Mouse (Mus musculus) G1E (cell line): Measurements from ENCODE around the gene Htr3b. TPM values are rescaled to one million over a fixed set of nuclear protein-coding genes. Genes with fewer than 3 reads are reported as not detected.

ENCODE experiments used
- ATAC-seq: 2 replicates; pipeline ENCODE4 v1.8.0; 2016; ENCODE audit warnings: mild to moderate bottlenecking; ENCODE audit not compliant: insufficient number of reproducible peaks, poor library complexity, low FRiP score, severe bottlenecking; ENCODE audit errors: extremely low read depth
- DNase-seq: peaks from one replicate; pipeline ENCODE4 v3.0.0; 2012; ENCODE audit warnings: low spot score
- H3K27me3 ChIP-seq: 2 replicates; pipeline ENCODE4 v1.6.1; 2012; ENCODE audit warnings: mild to moderate bottlenecking, low read length, inconsistent platforms; ENCODE audit not compliant: insufficient read depth
- H3K36me3 ChIP-seq: replicated peaks from 2 replicates; pipeline ENCODE3; 2012; ENCODE audit warnings: mild to moderate bottlenecking, inconsistent platforms
- H3K4me1 ChIP-seq: 2 replicates; pipeline ENCODE4 v1.6.1; 2012; ENCODE audit warnings: low read depth, low read length, inconsistent platforms, mixed read lengths; ENCODE audit not compliant: insufficient read depth
- H3K4me3 ChIP-seq: 2 replicates; pipeline ENCODE4 v1.5.1; 2012; ENCODE audit warnings: low read depth, mild to moderate bottlenecking, inconsistent platforms, low read length, moderate library complexity, mixed read lengths
- H3K9me3 ChIP-seq: replicated peaks from 2 replicates; pipeline ENCODE4 v1.6.1; 2012; ENCODE audit warnings: inconsistent platforms
- CTCF ChIP-seq: IDR thresholded peaks from 2 replicates; pipeline ENCODE4 v1.5.1; 2012; ENCODE audit warnings: low read depth, low read length, inconsistent platforms, mixed read lengths
- GATA1 ChIP-seq: IDR thresholded peaks from 2 replicates; pipeline ENCODE4 v1.6.1; 2012; ENCODE audit warnings: borderline replicate concordance, low read length, inconsistent platforms, mixed read lengths
- GATA2 ChIP-seq: IDR thresholded peaks from 2 replicates; pipeline ENCODE4 v1.6.1; 2012; ENCODE audit warnings: low read depth, low read length, inconsistent platforms, borderline replicate concordance
- POLR2AphosphoS5 ChIP-seq: IDR thresholded peaks from 2 replicates; pipeline ENCODE4 v1.6.1; 2012; ENCODE audit warnings: low read depth, low read length, inconsistent platforms; ENCODE audit not compliant: insufficient replicate concordance
- TAL1 ChIP-seq: conservative IDR thresholded peaks from 2 replicates; pipeline ENCODE4 v1.6.1; 2012; ENCODE audit warnings: low read depth, low read length, inconsistent platforms, mixed read lengths
- polyA plus RNA-seq: library from polyadenylated mRNA; stranded (reverse); fragments of >175 nt; gene quantifications from 2 replicates; pipeline ENCODE4 v1.2.3, GENCODE M21; 2012
- total RNA-seq, 2 experiments: library from RNA; stranded (forward) in 1 of 2; stranded (reverse) in 1 of 2; fragments of 200-1000 nt in 1 of 2; fragments of >200 nt in 1 of 2; fragmentation: Nextera tagmentation in 1 of 2; gene quantifications; 2 replicates each; pipeline ENCODE4 v1.2.3; 2014 to 2017

Htr3b gene
- total and polyA plus RNA-seq, 3 experiments: not detected

- H3K4me1 ChIP-seq: no peaks in the 10 kb centered on the region
- no peaks in the 10 kb centered on the region for H3K36me3 ChIP-seq
- peaks cover 6% of the 10 kb centered on the region for H3K27me3 ChIP-seq
- TF ChIP-seq POLR2AphosphoS5 (no peak), TAL1 (no peak), GATA1 (no peak), CTCF (no peak), GATA2 (no peak)
- ATAC-seq: no peak
- no peak overlapping the region for H3K4me3 ChIP-seq
- no peaks in the 10 kb centered on the region for H3K9me3 ChIP-seq
- no peak for DNase-seq
Measured at GRCm38 (mm10) chr9:48942349-48942748, 22.4 kb downstream of the Htr3b start.

- ATAC-seq (no peak), DNase-seq (no peak)
- Histone ChIP-seq H3K4me1 (no peaks in the 10 kb centered on the region), H3K27me3 (0 out of 2 replicates have a peak, but pooled peaks cover 6% of the 10 kb centered on the region), H3K4me3 (no peak overlapping the region), H3K36me3 (no peaks in the 10 kb centered on the region), H3K9me3 (no peaks in the 10 kb centered on the region)
- no peak for TF ChIP-seq POLR2AphosphoS5
- no peak for TF ChIP-seq GATA1
- no peak for TF ChIP-seq TAL1
- no peak for TF ChIP-seq CTCF
- TF ChIP-seq GATA2: no peak
Measured at GRCm38 (mm10) chr9:48929436-48929835, 35.4 kb downstream of the Htr3b start.

GRCm38 (mm10) chr9:48928781-48929180 is 36.0 kb downstream of the Htr3b start:
- no peak for TF ChIP-seq POLR2AphosphoS5
- TF ChIP-seq CTCF: no peak
- TF ChIP-seq TAL1: no peak
- no peak for TF ChIP-seq GATA2
- no peak for TF ChIP-seq GATA1
- ATAC-seq: no peak
- Histone ChIP-seq H3K27me3 (0 out of 2 replicates have a peak, but pooled peaks cover 6% of the 10 kb centered on the region), H3K4me1 (no peaks in the 10 kb centered on the region), H3K4me3 (no peak overlapping the region), H3K9me3 (no peaks in the 10 kb centered on the region), H3K36me3 (no peaks in the 10 kb centered on the region)
- DNase-seq: no peak

- H3K27me3 ChIP-seq: peaks cover 16% of the 10 kb centered on the region
- DNase-seq (no peak), ATAC-seq (no peak)
- H3K9me3 ChIP-seq: no peaks in the 10 kb centered on the region
- TF ChIP-seq CTCF (no peak), TAL1 (no peak), GATA2 (no peak), POLR2AphosphoS5 (no peak), GATA1 (no peak)
- H3K36me3 ChIP-seq: no peaks in the 10 kb centered on the region
- H3K4me1 ChIP-seq: no peaks in the 10 kb centered on the region
- H3K4me3 ChIP-seq: no peak overlapping the region
Measured at GRCm38 (mm10) chr9:48916011-48916788, 48.6 kb downstream of the Htr3b start.

GRCm38 (mm10) chr9:48910885-48911537 is 53.8 kb downstream of the Htr3b start, which contains the start of gene Htr3a:
TSS of gene Htr3a (minus strand) at chr9:48911099.
- ATAC-seq (no peak), DNase-seq (no peak)
- TF ChIP-seq TAL1 (no peak), POLR2AphosphoS5 (no peak), CTCF (no peak), GATA2 (no peak), GATA1 (no peak)
- Histone ChIP-seq H3K4me1 (no peaks in the 10 kb centered on the region), H3K9me3 (no peaks in the 10 kb centered on the region), H3K36me3 (no peaks in the 10 kb centered on the region), H3K27me3 (peaks cover 31% of the 10 kb centered on the region), H3K4me3 (no peak within 1 kb of the TSS)

- no peaks in the 10 kb centered on the region for H3K9me3 ChIP-seq
- H3K27me3 ChIP-seq: peaks cover 9% of the 10 kb centered on the region; the same call in 1 of the 2 replicates
- H3K4me1 ChIP-seq: no peaks in the 10 kb centered on the region
- no peak overlapping the region for H3K4me3 ChIP-seq
- no peaks in the 10 kb centered on the region for H3K36me3 ChIP-seq
- no peak for TF ChIP-seq GATA1
- ATAC-seq (no peak), DNase-seq (no peak)
Measured at GRCm38 (mm10) chr9:48904421-48904820, 60.4 kb downstream of the Htr3b start.
